Mouse (Mus musculus): ENCODE measurements at regions not wholly inside any gene's neighbourhood (a gene's known extent, or its start where the extent isn't known, plus 50 kb on each side); places are given as distances from the start of the nearest gene placed in this dataset.

GRCm38 (mm10) chr11:25045339-25045738, 967.5 kb downstream of the Bcl11a start:
- no peak overlapping the region for H3K4me3 ChIP-seq (ENCODE audit: insufficient read depth in 1 of 2, low read depth in 1 of 2, low read length in 2 of 2, poor library complexity in 1 of 2, severe bottlenecking in 1 of 2)
- no peak for DNase-seq (ENCODE audit: low read depth, low spot score)
- H3K27ac ChIP-seq (ENCODE audit: insufficient read depth, low read depth, low read length, poor library complexity, severe bottlenecking): no peak overlapping the region
- no peak for TF ChIP-seq CHD2 (IDR thresholded peaks at IDR 0.05; ENCODE audit: low read depth, low read length)
- no peak for TF ChIP-seq MAFK (IDR thresholded peaks at IDR 0.05; ENCODE audit: insufficient read depth, low read depth, low read length)
- TF ChIP-seq ZNF384 (IDR thresholded peaks at IDR 0.05; ENCODE audit: low read depth, low read length): no peak
- no peak for TF ChIP-seq ZC3H11A (IDR thresholded peaks at IDR 0.05; ENCODE audit: borderline replicate concordance, low read depth, low read length)
- no peak for TF ChIP-seq HCFC1 (IDR thresholded peaks at IDR 0.05; ENCODE audit: borderline replicate concordance, insufficient read depth, low read length)
- H3K9me3 ChIP-seq (ENCODE audit: control insufficient read depth, insufficient read depth, low read depth, low read length): no peaks in the 10 kb centered on the region
- H3K9ac ChIP-seq (ENCODE audit: insufficient read depth, low read depth, low read length, poor library complexity, severe bottlenecking): no peak overlapping the region
- H3K4me1 ChIP-seq (ENCODE audit: control insufficient read depth in 2 of 2, insufficient read depth in 2 of 2, low read length in 2 of 2, poor library complexity in 1 of 2): no peaks in the 10 kb centered on the region
- in situ Hi-C loops (cut with MboI; ENCODE audit: low sequenced_read_pairs in 2 of 2, unreplicated experiment in 2 of 2): no loop called here
- H3K36me3 ChIP-seq (ENCODE audit: control insufficient read depth, insufficient read depth, low read length, poor library complexity, severe bottlenecking): no peaks in the 10 kb centered on the region

GRCm38 (mm10) chr11:25045977-25046376, 968.1 kb downstream of the Bcl11a start:
- peak; percentile 24 for DNase-seq (ENCODE audit: low read depth, low spot score)
- TF ChIP-seq ZNF384 (IDR thresholded peaks at IDR 0.05; ENCODE audit: low read depth, low read length) (no peak), ZC3H11A (IDR thresholded peaks at IDR 0.05; ENCODE audit: borderline replicate concordance, low read depth, low read length) (no peak), HCFC1 (IDR thresholded peaks at IDR 0.05; ENCODE audit: borderline replicate concordance, insufficient read depth, low read length) (no peak), MAFK (IDR thresholded peaks at IDR 0.05; ENCODE audit: insufficient read depth, low read depth, low read length) (no peak), CHD2 (IDR thresholded peaks at IDR 0.05; ENCODE audit: low read depth, low read length) (no peak)

GRCm38 (mm10) chr11:25055698-25056097, 977.8 kb downstream of the Bcl11a start:
- no peak overlapping the region for H3K4me3 ChIP-seq (ENCODE audit: insufficient read depth in 1 of 2, low read depth in 1 of 2, low read length in 2 of 2, poor library complexity in 1 of 2, severe bottlenecking in 1 of 2)
- H3K36me3 ChIP-seq (ENCODE audit: control insufficient read depth, insufficient read depth, low read length, poor library complexity, severe bottlenecking): no peaks in the 10 kb centered on the region
- no peak for DNase-seq (ENCODE audit: low read depth, low spot score)
- TF ChIP-seq ZNF384 (IDR thresholded peaks at IDR 0.05; ENCODE audit: low read depth, low read length): no peak
- TF ChIP-seq CHD2 (IDR thresholded peaks at IDR 0.05; ENCODE audit: low read depth, low read length): no peak
- no peak for TF ChIP-seq HCFC1 (IDR thresholded peaks at IDR 0.05; ENCODE audit: borderline replicate concordance, insufficient read depth, low read length)
- TF ChIP-seq MAFK (IDR thresholded peaks at IDR 0.05; ENCODE audit: insufficient read depth, low read depth, low read length): no peak
- TF ChIP-seq ZC3H11A (IDR thresholded peaks at IDR 0.05; ENCODE audit: borderline replicate concordance, low read depth, low read length): no peak
- no peak overlapping the region for H3K27ac ChIP-seq (ENCODE audit: insufficient read depth, low read depth, low read length, poor library complexity, severe bottlenecking)
- no peaks in the 10 kb centered on the region for H3K4me1 ChIP-seq (ENCODE audit: control insufficient read depth in 2 of 2, insufficient read depth in 2 of 2, low read length in 2 of 2, poor library complexity in 1 of 2)
- in situ Hi-C loops (cut with MboI; ENCODE audit: low sequenced_read_pairs in 2 of 2, unreplicated experiment in 2 of 2): no loop called here
- no peak overlapping the region for H3K9ac ChIP-seq (ENCODE audit: insufficient read depth, low read depth, low read length, poor library complexity, severe bottlenecking)
- no peaks in the 10 kb centered on the region for H3K9me3 ChIP-seq (ENCODE audit: control insufficient read depth, insufficient read depth, low read depth, low read length)

More at GRCm38 (mm10) chr11:25045977-25046376, 968.1 kb downstream of the Bcl11a start:
- in situ Hi-C loops (cut with MboI; ENCODE audit: low sequenced_read_pairs in 2 of 2, unreplicated experiment in 2 of 2): no loop called here
- Histone ChIP-seq H3K4me1 (ENCODE audit: control insufficient read depth in 2 of 2, insufficient read depth in 2 of 2, low read length in 2 of 2, poor library complexity in 1 of 2) (no peaks in the 10 kb centered on the region), H3K9me3 (ENCODE audit: control insufficient read depth, insufficient read depth, low read depth, low read length) (no peaks in the 10 kb centered on the region), H3K4me3 (ENCODE audit: insufficient read depth in 1 of 2, low read depth in 1 of 2, low read length in 2 of 2, poor library complexity in 1 of 2, severe bottlenecking in 1 of 2) (no peak overlapping the region), H3K36me3 (ENCODE audit: control insufficient read depth, insufficient read depth, low read length, poor library complexity, severe bottlenecking) (no peaks in the 10 kb centered on the region), H3K27ac (ENCODE audit: insufficient read depth, low read depth, low read length, poor library complexity, severe bottlenecking) (no peak overlapping the region), H3K9ac (ENCODE audit: insufficient read depth, low read depth, low read length, poor library complexity, severe bottlenecking) (no peak overlapping the region)

GRCm38 (mm10) chr11:25057093-25057521, 979.3 kb downstream of the Bcl11a start:
- Histone ChIP-seq H3K4me1 (ENCODE audit: control insufficient read depth in 2 of 2, insufficient read depth in 2 of 2, low read length in 2 of 2, poor library complexity in 1 of 2) (no peaks in the 10 kb centered on the region), H3K36me3 (ENCODE audit: control insufficient read depth, insufficient read depth, low read length, poor library complexity, severe bottlenecking) (no peaks in the 10 kb centered on the region), H3K9ac (ENCODE audit: insufficient read depth, low read depth, low read length, poor library complexity, severe bottlenecking) (no peak overlapping the region), H3K4me3 (ENCODE audit: insufficient read depth in 1 of 2, low read depth in 1 of 2, low read length in 2 of 2, poor library complexity in 1 of 2, severe bottlenecking in 1 of 2) (no peak overlapping the region), H3K9me3 (ENCODE audit: control insufficient read depth, insufficient read depth, low read depth, low read length) (no peaks in the 10 kb centered on the region), H3K27ac (ENCODE audit: insufficient read depth, low read depth, low read length, poor library complexity, severe bottlenecking) (no peak overlapping the region)
- no peak for TF ChIP-seq CHD2 (IDR thresholded peaks at IDR 0.05; ENCODE audit: low read depth, low read length)
- no peak for TF ChIP-seq HCFC1 (IDR thresholded peaks at IDR 0.05; ENCODE audit: borderline replicate concordance, insufficient read depth, low read length)
- no peak for DNase-seq (ENCODE audit: low read depth, low spot score)
- in situ Hi-C loops (cut with MboI; ENCODE audit: low sequenced_read_pairs in 2 of 2, unreplicated experiment in 2 of 2): no loop called here

GRCm38 (mm10) chr11:25057543-25057942, 979.7 kb downstream of the Bcl11a start:
- H3K9ac ChIP-seq (ENCODE audit: insufficient read depth, low read depth, low read length, poor library complexity, severe bottlenecking): no peak overlapping the region
- TF ChIP-seq ZC3H11A (IDR thresholded peaks at IDR 0.05; ENCODE audit: borderline replicate concordance, low read depth, low read length): no peak
- TF ChIP-seq CHD2 (IDR thresholded peaks at IDR 0.05; ENCODE audit: low read depth, low read length): no peak
- no peak for TF ChIP-seq ZNF384 (IDR thresholded peaks at IDR 0.05; ENCODE audit: low read depth, low read length)
- TF ChIP-seq MAFK (IDR thresholded peaks at IDR 0.05; ENCODE audit: insufficient read depth, low read depth, low read length): no peak
- no peak for TF ChIP-seq HCFC1 (IDR thresholded peaks at IDR 0.05; ENCODE audit: borderline replicate concordance, insufficient read depth, low read length)
- H3K36me3 ChIP-seq (ENCODE audit: control insufficient read depth, insufficient read depth, low read length, poor library complexity, severe bottlenecking): no peaks in the 10 kb centered on the region
- no peaks in the 10 kb centered on the region for H3K4me1 ChIP-seq (ENCODE audit: control insufficient read depth in 2 of 2, insufficient read depth in 2 of 2, low read length in 2 of 2, poor library complexity in 1 of 2)
- no peak for DNase-seq (ENCODE audit: low read depth, low spot score)
- in situ Hi-C loops (cut with MboI; ENCODE audit: low sequenced_read_pairs in 2 of 2, unreplicated experiment in 2 of 2): no loop called here
- no peak overlapping the region for H3K27ac ChIP-seq (ENCODE audit: insufficient read depth, low read depth, low read length, poor library complexity, severe bottlenecking)
- H3K9me3 ChIP-seq (ENCODE audit: control insufficient read depth, insufficient read depth, low read depth, low read length): no peaks in the 10 kb centered on the region
- no peak overlapping the region for H3K4me3 ChIP-seq (ENCODE audit: insufficient read depth in 1 of 2, low read depth in 1 of 2, low read length in 2 of 2, poor library complexity in 1 of 2, severe bottlenecking in 1 of 2)
